Mouse (Mus musculus): ENCODE results near the gene Rplp0.
"Not testable (repeated sequence)": the region's sequence is repeated elsewhere in the genome, so short reads cannot be mapped to it uniquely, and the experiment has no call there.

Gene Rplp0

GRCm38 (mm10) chr5:115559237-115560101 lies at the start of gene Rplp0:
Gene Rplp0 (plus strand): TSS chr5:115559467.
- DNase-seq (ENCODE audit: low read depth, low spot score): peak; percentile 99

GRCm38 (mm10) chr5:115509790-115510689 lies 49.2 kb upstream of the Rplp0 start:
- no peak for DNase-seq (ENCODE audit: low read depth, low spot score)

- no peak for DNase-seq (ENCODE audit: low read depth, low spot score)
Measured at GRCm38 (mm10) chr5:115512375-115512774, 46.9 kb upstream of the Rplp0 start.

DNA sequence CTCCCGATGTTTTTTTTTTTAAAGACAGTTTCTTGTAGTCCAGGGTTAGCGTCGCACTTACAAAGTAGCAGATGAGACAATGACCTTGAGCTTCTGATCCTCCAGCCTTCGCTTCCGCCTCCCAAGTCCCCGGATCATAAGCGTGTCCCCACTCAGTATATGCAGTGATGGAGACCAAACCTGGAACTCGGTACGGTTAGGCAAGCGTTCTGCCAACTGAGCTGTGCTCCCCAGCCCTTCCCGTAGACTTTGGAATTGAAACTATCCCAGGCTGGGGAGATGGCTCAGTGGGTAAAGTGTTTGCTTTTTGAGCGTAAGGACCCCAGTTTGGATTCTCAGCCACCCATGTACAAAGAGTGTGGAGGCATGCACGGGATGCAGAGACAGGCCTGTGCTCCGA lies 46.0 kb upstream of the Rplp0 start:
- no peak for DNase-seq (ENCODE audit: low read depth, low spot score)

DNA sequence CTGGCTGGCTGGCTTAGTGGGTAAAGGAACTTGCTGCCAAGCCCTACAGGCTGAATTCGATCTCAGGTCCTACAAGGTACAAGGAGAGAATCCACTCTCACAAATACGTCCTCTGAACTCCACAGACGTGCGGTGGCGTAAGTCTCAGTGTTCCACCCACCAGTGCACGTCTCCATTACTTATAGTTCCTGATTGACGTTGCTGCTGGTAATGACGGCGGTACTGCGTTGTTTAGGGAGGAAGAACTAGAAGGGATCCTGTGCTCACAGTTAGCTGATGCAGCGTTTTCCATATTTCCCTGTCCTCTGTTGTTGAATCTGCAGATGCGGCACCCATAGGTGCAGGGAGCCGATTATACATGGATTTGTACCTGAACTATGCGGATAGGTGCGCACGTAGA lies 45.5 kb upstream of the Rplp0 start:
- no peak for DNase-seq (ENCODE audit: low read depth, low spot score)

- no peak for DNase-seq (ENCODE audit: low read depth, low spot score)
Measured at GRCm38 (mm10) chr5:115514346-115514745, 44.9 kb upstream of the Rplp0 start.

DNA sequence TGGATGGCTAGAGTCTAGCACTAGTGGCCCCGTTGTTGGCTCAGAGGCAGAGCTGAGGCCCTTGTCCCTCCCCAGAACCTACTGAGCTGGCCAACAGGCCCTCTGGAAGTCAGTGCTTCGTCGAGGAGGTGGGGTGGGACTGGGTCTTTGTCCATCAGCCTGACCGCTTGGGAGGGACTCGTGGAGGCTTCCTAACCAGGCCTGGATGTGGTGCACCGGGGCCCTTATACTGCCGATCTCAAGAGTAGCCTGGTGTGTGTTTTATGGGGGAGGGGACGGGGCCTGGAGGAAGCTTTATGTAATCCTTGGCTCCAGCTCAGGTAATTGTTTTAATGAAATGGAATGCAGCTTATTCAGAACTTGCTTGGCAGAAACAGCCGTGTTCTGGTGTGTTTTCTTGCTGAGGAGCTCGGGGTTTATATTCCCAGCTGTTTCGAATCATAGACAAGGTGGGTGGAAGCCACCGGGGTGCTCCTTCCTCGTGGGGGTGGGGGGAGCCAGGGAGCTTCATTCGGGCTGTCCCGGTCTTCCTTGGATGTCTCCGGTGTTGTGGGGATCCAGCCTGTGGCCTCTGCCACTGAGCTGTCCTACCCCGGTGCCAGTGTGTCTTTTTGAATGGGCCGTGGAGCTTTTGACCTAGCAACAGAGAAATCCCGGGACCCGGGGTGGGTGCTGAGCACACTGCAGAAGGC lies 44.2 kb upstream of the Rplp0 start:
- DNase-seq (ENCODE audit: low read depth, low spot score): peak; percentile 59

- DNase-seq (ENCODE audit: low read depth, low spot score): no peak
Measured at GRCm38 (mm10) chr5:115516081-115516907, 43.0 kb upstream of the Rplp0 start.

DNA sequence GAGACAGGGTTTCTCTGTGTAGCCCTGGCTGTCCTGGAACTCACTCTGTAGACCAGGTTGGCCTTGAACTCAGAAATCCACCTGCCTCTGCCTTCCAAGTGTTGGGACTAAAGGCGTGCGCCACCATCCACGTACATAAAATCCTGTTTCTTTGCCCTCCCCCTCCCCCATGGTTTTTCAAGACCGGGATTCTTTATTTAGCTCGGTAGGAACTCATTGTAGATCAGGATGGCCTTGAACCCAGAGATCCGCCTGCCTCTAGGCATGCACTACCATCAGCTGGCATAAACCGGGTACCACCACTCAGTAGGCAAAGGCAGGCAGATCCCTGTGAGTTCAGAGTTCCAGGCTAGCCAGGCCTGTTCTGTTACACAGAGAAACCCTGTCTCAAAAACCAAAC lies 42.4 kb upstream of the Rplp0 start:
- no peak for DNase-seq (ENCODE audit: low read depth, low spot score)

- no peak for DNase-seq (ENCODE audit: low read depth, low spot score)
Measured at GRCm38 (mm10) chr5:115517501-115517900, 41.8 kb upstream of the Rplp0 start.

DNA sequence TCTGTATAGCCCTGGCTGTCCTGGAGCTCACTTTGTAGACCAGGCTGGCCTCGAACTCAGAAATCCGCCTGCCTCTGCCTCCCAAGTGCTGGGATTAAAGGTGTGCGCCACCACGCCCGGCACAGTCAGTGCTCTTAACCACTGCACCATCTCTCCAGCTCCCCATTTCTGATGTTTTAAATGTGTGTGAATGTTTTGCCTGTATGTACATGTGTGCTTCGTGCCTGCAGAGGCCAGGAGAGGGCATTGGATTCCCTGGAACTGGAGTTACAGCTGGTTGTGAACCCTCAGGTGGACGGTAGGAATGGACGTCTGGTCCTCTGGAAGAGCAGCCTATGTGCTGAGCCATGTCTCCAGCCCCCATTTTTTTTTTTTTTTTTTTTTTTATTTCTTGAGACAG lies 41.1 kb upstream of the Rplp0 start:
- not testable (repeated sequence) for DNase-seq (ENCODE audit: low read depth, low spot score)

- no peak for DNase-seq (ENCODE audit: low read depth, low spot score)
Measured at GRCm38 (mm10) chr5:115520325-115520869, 38.9 kb upstream of the Rplp0 start.

GRCm38 (mm10) chr5:115521553-115522461 lies 37.5 kb upstream of the Rplp0 start:
- peak; percentile 61 for DNase-seq (ENCODE audit: low read depth, low spot score)

- DNase-seq (ENCODE audit: low read depth, low spot score): no peak
Measured at GRCm38 (mm10) chr5:115522531-115522930, 36.7 kb upstream of the Rplp0 start.

GRCm38 (mm10) chr5:115522981-115523499 lies 36.2 kb upstream of the Rplp0 start:
- no peak for DNase-seq (ENCODE audit: low read depth, low spot score)

DNA sequence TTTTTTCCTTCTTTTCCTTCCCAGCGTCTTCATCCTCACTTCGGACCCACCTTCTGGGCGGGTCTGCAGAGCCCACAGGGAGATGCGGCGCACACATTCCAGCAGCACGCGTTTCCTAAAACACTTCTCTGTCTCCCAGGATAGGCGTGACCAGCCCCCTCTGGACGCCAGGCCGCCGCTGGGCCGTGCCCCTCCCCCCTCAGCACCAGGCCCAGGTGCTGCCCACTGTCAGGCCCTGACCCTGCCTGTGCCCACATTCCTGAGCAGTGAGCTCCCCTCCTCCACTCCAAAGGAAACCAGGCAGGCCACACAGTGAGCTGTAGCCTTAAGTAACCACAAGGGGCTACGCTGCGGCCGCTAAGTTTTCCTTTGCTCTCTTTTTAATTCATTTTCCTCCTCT lies 35.3 kb upstream of the Rplp0 start:
- DNase-seq (ENCODE audit: low read depth, low spot score): peak; percentile 70

GRCm38 (mm10) chr5:115524471-115524870 lies 34.8 kb upstream of the Rplp0 start:
- DNase-seq (ENCODE audit: low read depth, low spot score): no peak

DNA sequence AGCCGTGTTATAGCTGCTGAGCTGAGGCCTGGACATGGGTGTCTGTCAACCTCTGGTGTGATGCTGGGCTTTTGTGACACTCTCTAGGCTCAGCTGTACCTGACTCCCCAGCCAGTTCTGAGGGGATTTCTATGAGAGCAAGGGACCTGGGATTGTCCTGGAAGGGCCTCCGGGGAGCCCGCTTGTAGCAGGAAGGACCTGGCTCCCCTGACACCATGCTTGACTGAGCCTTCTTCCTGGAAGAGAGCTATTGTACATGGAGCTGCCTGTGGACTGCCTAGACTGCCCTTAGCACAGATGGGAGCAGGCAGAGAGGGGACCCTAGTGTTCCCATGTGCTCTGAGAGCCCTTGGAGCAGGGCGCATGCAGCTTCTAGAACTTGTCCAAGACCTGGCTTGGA lies 33.9 kb upstream of the Rplp0 start:
- no peak for DNase-seq (ENCODE audit: low read depth, low spot score)

GRCm38 (mm10) chr5:115525943-115526342 lies 33.3 kb upstream of the Rplp0 start:
- DNase-seq (ENCODE audit: low read depth, low spot score): no peak

Data from forelimb bud, embryonic 11.5 days (tissue).